ENCODE assay signal across 28 mouse cellular contexts in genomic region chr2:24633645-24634044, GRCm38 (mm10).
DNase-seq lines count a peak whose midpoint lies in the region; ATAC-seq and TF ChIP-seq lines count a peak whose summit lies in the region.
"Had no signal": no experiment of that assay in that cellular context is flagged by ENCODE, and none has a peak within 500 bp of the region (broad histone marks: within the 10 kb centered on the region; RNA-seq: fewer than 3 reads in every experiment).

No protein-coding gene starts in this region.

- peak; percentile 52; the same call in 1 of the 2 replicates for ATAC-seq in lung, embryonic 15.5 days (ENCODE audit: borderline replicate concordance, extremely low read depth, low FRiP score, low TSS enrichment)
- ATAC-seq in stomach, embryonic 15.5 days (ENCODE audit: insufficient read depth, low FRiP score, low read depth), result peak; percentile 39; the same call in 1 of the 2 replicates
- ATAC-seq: forebrain, embryonic 13.5 days; forebrain, embryonic 16.5 days; Patski had no signal

- no peak overlapping the region for H3K9ac ChIP-seq in lung, embryonic 15.5 days
- H3K9ac ChIP-seq in stomach, embryonic 15.5 days, result no peak overlapping the region
- H3K9ac ChIP-seq: forebrain, embryonic 13.5 days; heart, embryonic 12.5 days; heart, embryonic 15.5 days; hindbrain, embryonic 13.5 days had no signal

- H3K4me3 ChIP-seq in lung, embryonic 15.5 days, result no peak overlapping the region
- H3K4me3 ChIP-seq in lung, adult 2 months (replicated peaks; ENCODE audit: extremely low read depth, low read depth, low read length), result no peak overlapping the region
- H3K4me3 ChIP-seq in stomach, embryonic 15.5 days (replicated peaks), result no peak overlapping the region
- H3K4me3 ChIP-seq: forebrain, embryonic 10.5 days; forebrain, embryonic 13.5 days; gastrocnemius, adult 2 months; heart, embryonic 12.5 days; heart, embryonic 15.5 days; hindbrain, embryonic 10.5 days; hindbrain, embryonic 13.5 days had no signal

- 73% methylated on average over 6 of the region's 6 CpGs for WGBS in lung, embryonic 15.5 days
- 58% methylated on average over 6 of the region's 6 CpGs for WGBS in lung, adult 2 months
- 78% methylated on average over 6 of the region's 6 CpGs for WGBS in stomach, embryonic 15.5 days

- H3K27me3 ChIP-seq in lung, embryonic 15.5 days, result no peaks in the 10 kb centered on the region
- no peaks in the 10 kb centered on the region for H3K27me3 ChIP-seq in stomach, embryonic 15.5 days (replicated peaks)
- H3K27me3 ChIP-seq: CH12.LX; forebrain, embryonic 13.5 days; heart, embryonic 12.5 days; heart, embryonic 15.5 days; hindbrain, embryonic 13.5 days had no signal

- no peaks in the 10 kb centered on the region for H3K4me1 ChIP-seq in lung, embryonic 15.5 days
- no peaks in the 10 kb centered on the region for H3K4me1 ChIP-seq in lung, adult 2 months (ENCODE audit: control insufficient read depth, insufficient read depth, low read length)
- H3K4me1 ChIP-seq in stomach, embryonic 15.5 days, result no peaks in the 10 kb centered on the region
- H3K4me1 ChIP-seq: heart, embryonic 12.5 days; heart, embryonic 15.5 days had no signal

- no peaks in the 10 kb centered on the region for H3K36me3 ChIP-seq in lung, embryonic 15.5 days
- H3K36me3 ChIP-seq in stomach, embryonic 15.5 days, result no peaks in the 10 kb centered on the region
- H3K36me3 ChIP-seq: forebrain, embryonic 10.5 days; G1E; heart, embryonic 12.5 days; heart, embryonic 15.5 days had no signal

- no peaks in the 10 kb centered on the region for H3K9me3 ChIP-seq in lung, embryonic 15.5 days
- H3K9me3 ChIP-seq in stomach, embryonic 15.5 days, result no peaks in the 10 kb centered on the region
- H3K9me3 ChIP-seq: forebrain, embryonic 10.5 days; forebrain, embryonic 13.5 days; G1E; heart, embryonic 12.5 days; heart, embryonic 15.5 days; hindbrain, embryonic 10.5 days; hindbrain, embryonic 13.5 days had no signal

- no peak for TF ChIP-seq CTCF in lung, adult 2 months (IDR thresholded peaks at IDR 0.05; ENCODE audit: insufficient read depth, low read length)

- no peak for DNase-seq in lung, postnatal 25 days (ENCODE audit: low spot score)
- peak; percentile 10 for DNase-seq in lung, postnatal 36 days
- DNase-seq in lung, adult 2 months, result no peak
- no peak for DNase-seq in frontal cortex, postnatal 36 days (ENCODE audit: low spot score in 2 of 2)
- DNase-seq in ovary, adult 18-20 months (ENCODE audit: low spot score), result no peak
- DNase-seq: adrenal gland, postnatal 10 days; adrenal gland, postnatal 36 days; B cell, adult 2 months; cerebellum, adult 18-20 months; cerebellum, adult 9-10 months; cerebellum, postnatal 14 days; gastrocnemius, adult 2 months; gastrocnemius, postnatal 14 days; heart, adult 18-20 months; heart, postnatal 10 days; heart, postnatal 36 days had no signal

- H3K27ac ChIP-seq in lung, embryonic 15.5 days, result no peak overlapping the region
- no peak overlapping the region for H3K27ac ChIP-seq in stomach, embryonic 15.5 days
- H3K27ac ChIP-seq: forebrain, embryonic 10.5 days; forebrain, embryonic 13.5 days; gastrocnemius, adult 2 months; heart, embryonic 15.5 days; hindbrain, embryonic 10.5 days; hindbrain, embryonic 13.5 days had no signal

- no peak overlapping the region for H3K4me2 ChIP-seq in lung, embryonic 15.5 days
- no peak overlapping the region for H3K4me2 ChIP-seq in stomach, embryonic 15.5 days
- H3K4me2 ChIP-seq: forebrain, embryonic 13.5 days; heart, embryonic 12.5 days; heart, embryonic 15.5 days; hindbrain, embryonic 13.5 days had no signal

- no peak for TF ChIP-seq POLR2A in lung, adult 2 months (IDR thresholded peaks at IDR 0.05; ENCODE audit: borderline replicate concordance, extremely low read depth, low read depth, low read length)
